ENCODE assay signal across 8 mouse cellular contexts in the genomic region with DNA sequence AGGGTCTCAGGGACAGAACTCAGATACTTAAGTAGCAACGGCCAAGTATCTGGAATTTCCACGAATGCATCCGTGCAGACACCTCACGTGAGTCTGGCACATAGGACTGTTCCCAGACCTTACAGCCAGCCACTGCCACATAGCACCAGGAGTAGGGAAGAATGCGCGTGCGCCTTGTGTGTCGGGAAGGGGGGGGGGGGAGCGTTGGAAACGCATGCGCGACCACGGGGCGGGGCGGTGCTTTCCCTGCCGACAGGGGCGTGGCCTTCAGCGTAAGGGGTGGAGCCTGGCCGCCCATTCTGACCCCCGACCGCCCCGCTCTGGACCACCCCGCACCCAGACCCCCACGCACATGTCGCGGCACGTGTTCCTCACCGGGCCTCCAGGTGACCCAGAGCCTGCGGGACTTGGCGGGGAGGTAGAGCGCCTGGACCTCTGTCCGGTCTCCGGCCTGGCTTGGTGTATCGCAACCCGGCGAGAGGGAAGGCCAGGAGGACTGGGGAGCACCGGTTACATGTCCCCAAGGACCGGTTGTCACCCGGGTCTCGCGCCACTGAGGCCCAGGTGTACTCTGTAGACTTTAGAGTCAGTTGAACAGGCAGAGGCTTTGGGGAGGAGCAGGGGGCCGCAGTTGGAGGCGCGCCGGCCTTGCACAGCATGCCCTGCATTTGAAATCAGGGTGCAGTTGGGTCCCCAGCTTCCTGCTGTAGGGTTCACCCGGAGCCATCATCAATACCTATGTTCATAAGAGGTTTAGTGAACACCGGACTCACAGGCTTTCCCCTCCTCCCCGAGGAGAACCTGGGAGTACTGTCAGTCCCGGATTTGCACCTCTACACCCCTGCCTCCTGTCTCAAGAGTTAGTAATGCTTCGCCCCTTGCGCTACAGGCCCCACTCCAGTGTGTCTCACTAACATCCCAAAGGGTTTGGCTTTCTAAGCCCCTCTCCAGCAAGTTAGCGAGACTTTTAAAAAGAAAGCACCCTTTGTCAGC. TPM values are rescaled to one million over a fixed set of nuclear protein-coding genes. Genes with fewer than 3 reads are reported as not detected.
DNase-seq lines count a peak whose midpoint lies in the region; ATAC-seq and TF ChIP-seq lines count a peak whose summit lies in the region.

No protein-coding gene starts in this region.

- peaks cover 9% of the 10 kb centered on the region; the same call in 1 of the 2 replicates for H3K4me1 ChIP-seq in hindbrain, embryonic 12.5 days
- H3K4me1 ChIP-seq in lung, postnatal 0 days (ENCODE audit: insufficient read depth, low read depth, low read length): no peaks in the 10 kb centered on the region

- H3K4me2 ChIP-seq in hindbrain, embryonic 12.5 days (replicated peaks): peak overlapping the region; percentile 72
- peak overlapping the region; percentile 73 for H3K4me2 ChIP-seq in lung, postnatal 0 days (replicated peaks; ENCODE audit: low read depth, low read length)

- TF ChIP-seq EP300 in lung, postnatal 0 days (IDR thresholded peaks at IDR 0.05): no peak

- no peaks in the 10 kb centered on the region for H3K9me3 ChIP-seq in hindbrain, embryonic 12.5 days (replicated peaks)
- no peaks in the 10 kb centered on the region for H3K9me3 ChIP-seq in lung, postnatal 0 days (ENCODE audit: low read length)

- peak; percentile 96 for DNase-seq in NIH3T3 (ENCODE audit: low read depth)
- peak; percentile 86 for DNase-seq in cerebellum, adult 9-11 months
- DNase-seq in frontal cortex, postnatal 10 days (ENCODE audit: low spot score in 2 of 2): peak; percentile 63 to 86
- DNase-seq in layer of hippocampus, postnatal 10 days (ENCODE audit: low spot score in 2 of 2): peak; percentile 90 to 93
- DNase-seq in lung, postnatal 0 days (ENCODE audit: low spot score): peak; percentile 94
- DNase-seq in ovary, postnatal 10 days (ENCODE audit: low spot score): peak; percentile 78
- DNase-seq in thymus, postnatal 0 days (ENCODE audit: low spot score): peak; percentile 78

- TF ChIP-seq CTCF in lung, postnatal 0 days (IDR thresholded peaks at IDR 0.05): no peak

- no peaks in the 10 kb centered on the region for H3K36me3 ChIP-seq in hindbrain, embryonic 12.5 days
- H3K36me3 ChIP-seq in lung, postnatal 0 days (ENCODE audit: insufficient read depth, low read length): no peaks in the 10 kb centered on the region

- H3K9ac ChIP-seq in hindbrain, embryonic 12.5 days: peak overlapping the region; percentile 75
- H3K9ac ChIP-seq in lung, postnatal 0 days (replicated peaks; ENCODE audit: low read depth): peak overlapping the region; percentile 77

- no peak overlapping the region for H3K27ac ChIP-seq in hindbrain, embryonic 12.5 days
- 0 out of 2 replicates have a peak overlapping the region, but pooled peaks have one; percentile 38 for H3K27ac ChIP-seq in lung, postnatal 0 days (ENCODE audit: low read length)

- peak overlapping the region; percentile 68 for H3K4me3 ChIP-seq in hindbrain, embryonic 12.5 days
- peak overlapping the region; percentile 56 for H3K4me3 ChIP-seq in lung, postnatal 0 days (ENCODE audit: low read depth, low read length)

- WGBS in hindbrain, embryonic 12.5 days: 8% methylated on average over 50 of the region's 52 CpGs
- 8% methylated on average over 38 of the region's 52 CpGs for WGBS in lung, postnatal 0 days

- peak; percentile 95 for ATAC-seq in hindbrain, embryonic 12.5 days (ENCODE audit: low FRiP score)
- ATAC-seq in lung, postnatal 0 days: peak; percentile 97

- H3K27me3 ChIP-seq in hindbrain, embryonic 12.5 days: no peaks in the 10 kb centered on the region
- no peaks in the 10 kb centered on the region for H3K27me3 ChIP-seq in lung, postnatal 0 days (replicated peaks; ENCODE audit: insufficient read depth, low read length)

RNA-seq across cellular contexts. Expression of a gene that starts 4.5 kb away (rescaled TPM):
- polyA plus RNA-seq in hindbrain, embryonic 12.5 days (2016; fragmentation: Nextera tagmentation; extraction: Ambion mirVana): 19.8 and 24.1 TPM in 2 replicates
- 10 to 100 TPM; 19.3 to 21.7 TPM for total RNA-seq in layer of hippocampus, postnatal 10 days (2021)
- 31.2 and 34.0 TPM in 2 replicates for polyA plus RNA-seq in lung, postnatal 0 days (2015; fragmentation: Nextera tagmentation; extraction: Ambion mirVana)
- 32.2 and 38.2 TPM in 2 replicates for polyA plus RNA-seq in thymus, postnatal 0 days (2015; fragmentation: Nextera tagmentation; extraction: Ambion mirVana)
